Mouse (Mus musculus): Measurements from ENCODE around the gene Tas2r137.

GRCm38 (mm10) chr6:40470916-40471719 is 19.9 kb upstream of the Tas2r137 start, which contains the start of gene Ssbp1:
- TF ChIP-seq CTCF (IDR thresholded peaks at IDR 0.05; ENCODE audit: extremely low read depth, insufficient read length, insufficient replicate concordance, low read depth, low read length) (peak; percentile 21; the same call in 1 of the 2 replicates), POLR2A (IDR thresholded peaks at IDR 0.05; ENCODE audit: low read depth, low read length) (peak; percentile 96)
